Mouse (Mus musculus): ENCODE measurements around the gene Fam189b. TPM values are rescaled to one million over a fixed set of nuclear protein-coding genes. Genes with fewer than 3 reads are reported as not detected.
"Not testable (repeated sequence)": the region's sequence is repeated elsewhere in the genome, so short reads cannot be mapped to it uniquely, and the experiment has no call there.

The Fam189b gene
- polyA plus RNA-seq, 1 experiment from 2014 or later: 12.8 TPM

GRCm38 (mm10) chr3:89206695-89207094 is 23.8 kb downstream of the Fam189b start:
- Histone ChIP-seq H3K4me3 (no peak overlapping the region), H3K4me1 (peaks cover 16% of the 10 kb centered on the region), H3K4me2 (no peak overlapping the region), H3K36me3 (peaks cover 73% of the 10 kb centered on the region), H3K27me3 (replicated peaks) (no peaks in the 10 kb centered on the region), H3K27ac (replicated peaks) (no peak overlapping the region), H3K9ac (no peak overlapping the region), H3K9me3 (no peaks in the 10 kb centered on the region)
- WGBS: 70% methylated on average over 2 of the region's 2 CpGs
- no peak for ATAC-seq (ENCODE audit: extremely low read depth, insufficient number of reproducible peaks, low FRiP score, low TSS enrichment)

GRCm38 (mm10) chr3:89208075-89208657 is 25.2 kb downstream of the Fam189b start:
- H3K4me2 ChIP-seq: no peak overlapping the region
- no peak overlapping the region for H3K4me3 ChIP-seq
- WGBS: 88% methylated on average over 13 of the region's 13 CpGs
- peaks cover 78% of the 10 kb centered on the region for H3K36me3 ChIP-seq
- H3K4me1 ChIP-seq: peaks cover 24% of the 10 kb centered on the region
- H3K27ac ChIP-seq (replicated peaks): no peak overlapping the region
- no peak for ATAC-seq (ENCODE audit: extremely low read depth, insufficient number of reproducible peaks, low FRiP score, low TSS enrichment)
- no peaks in the 10 kb centered on the region for H3K9me3 ChIP-seq
- H3K27me3 ChIP-seq (replicated peaks): no peaks in the 10 kb centered on the region
- no peak overlapping the region for H3K9ac ChIP-seq

GRCm38 (mm10) chr3:89208736-89209135 is 25.8 kb downstream of the Fam189b start:
- Histone ChIP-seq H3K36me3 (peaks cover 78% of the 10 kb centered on the region), H3K9ac (no peak overlapping the region), H3K4me2 (no peak overlapping the region), H3K4me1 (peaks cover 22% of the 10 kb centered on the region), H3K9me3 (no peaks in the 10 kb centered on the region), H3K27me3 (replicated peaks) (no peaks in the 10 kb centered on the region), H3K27ac (replicated peaks) (no peak overlapping the region), H3K4me3 (no peak overlapping the region)
- WGBS: 85% methylated on average over 6 of the region's 6 CpGs
- no peak for ATAC-seq (ENCODE audit: extremely low read depth, insufficient number of reproducible peaks, low FRiP score, low TSS enrichment)

- 89% methylated on average over 7 of the region's 7 CpGs for WGBS
- Histone ChIP-seq H3K4me2 (no peak overlapping the region), H3K36me3 (peaks cover 73% of the 10 kb centered on the region)
Observed at GRCm38 (mm10) chr3:89209731-89210130, 26.8 kb downstream of the Fam189b start.

GRCm38 (mm10) chr3:89210162-89210561 is 27.2 kb downstream of the Fam189b start:
- Histone ChIP-seq H3K4me3 (no peak overlapping the region), H3K4me2 (no peak overlapping the region), H3K27me3 (replicated peaks) (no peaks in the 10 kb centered on the region), H3K9me3 (no peaks in the 10 kb centered on the region), H3K27ac (replicated peaks) (peak overlapping the region; percentile 67), H3K9ac (no peak overlapping the region), H3K36me3 (peaks cover 69% of the 10 kb centered on the region), H3K4me1 (peaks cover 30% of the 10 kb centered on the region)
- no peak for ATAC-seq (ENCODE audit: extremely low read depth, insufficient number of reproducible peaks, low FRiP score, low TSS enrichment)
- 74% methylated on average over 13 of the region's 13 CpGs for WGBS

More at GRCm38 (mm10) chr3:89209731-89210130, 26.8 kb downstream of the Fam189b start:
- H3K27ac ChIP-seq (replicated peaks): peak overlapping the region; percentile 67; the same call in 1 of the 2 replicates
- no peaks in the 10 kb centered on the region for H3K27me3 ChIP-seq (replicated peaks)
- no peak overlapping the region for H3K4me3 ChIP-seq
- peaks cover 25% of the 10 kb centered on the region for H3K4me1 ChIP-seq
- no peak overlapping the region for H3K9ac ChIP-seq
- H3K9me3 ChIP-seq: no peaks in the 10 kb centered on the region
- no peak for ATAC-seq (ENCODE audit: extremely low read depth, insufficient number of reproducible peaks, low FRiP score, low TSS enrichment)

- H3K27me3 ChIP-seq (replicated peaks): no peaks in the 10 kb centered on the region
- H3K4me1 ChIP-seq: peaks cover 35% of the 10 kb centered on the region
- peak overlapping the region; percentile 67 for H3K27ac ChIP-seq (replicated peaks)
- no peaks in the 10 kb centered on the region for H3K9me3 ChIP-seq
- H3K4me3 ChIP-seq: no peak overlapping the region
- H3K9ac ChIP-seq: no peak overlapping the region
- ATAC-seq (ENCODE audit: extremely low read depth, insufficient number of reproducible peaks, low FRiP score, low TSS enrichment): no peak
- no peak overlapping the region for H3K4me2 ChIP-seq
- H3K36me3 ChIP-seq: peaks cover 63% of the 10 kb centered on the region
- whole genome bisulfite sequencing: 64% methylated on average over 7 of the region's 7 CpGs
Observed at GRCm38 (mm10) chr3:89210731-89211130, 27.8 kb downstream of the Fam189b start.

GRCm38 (mm10) chr3:89213803-89214530 is 31.0 kb downstream of the Fam189b start:
- peak; percentile 87 for ATAC-seq (ENCODE audit: extremely low read depth, insufficient number of reproducible peaks, low FRiP score, low TSS enrichment)
- peak overlapping the region; percentile 86 for H3K9ac ChIP-seq
- WGBS: under 1% methylated on average over 69 of the region's 69 CpGs

GRCm38 (mm10) chr3:89214681-89215411 is 31.9 kb downstream of the Fam189b start, which contains the start of gene Thbs3:
TSS of gene Thbs3 (plus strand) at chr3:89215180.
- H3K4me2 ChIP-seq: peak within 1 kb of the TSS; percentile 94
- peak within 1 kb of the TSS; percentile 96 for H3K27ac ChIP-seq (replicated peaks)
- 2% methylated on average over 18 of the region's 19 CpGs for WGBS
- peaks cover 47% of the 10 kb centered on the region for H3K4me1 ChIP-seq
- peak within 1 kb of the TSS; percentile 86 for H3K9ac ChIP-seq
- no peak for ATAC-seq (ENCODE audit: extremely low read depth, insufficient number of reproducible peaks, low FRiP score, low TSS enrichment)
- peaks cover 22% of the 10 kb centered on the region for H3K36me3 ChIP-seq
- no peaks in the 10 kb centered on the region for H3K9me3 ChIP-seq
- H3K4me3 ChIP-seq: peak within 1 kb of the TSS; percentile 95
- no peaks in the 10 kb centered on the region for H3K27me3 ChIP-seq (replicated peaks)

More at GRCm38 (mm10) chr3:89213803-89214530, 31.0 kb downstream of the Fam189b start:
- H3K36me3 ChIP-seq: peaks cover 31% of the 10 kb centered on the region
- H3K27ac ChIP-seq (replicated peaks): peak overlapping the region; percentile 96
- H3K27me3 ChIP-seq (replicated peaks): no peaks in the 10 kb centered on the region
- H3K4me2 ChIP-seq: peak overlapping the region; percentile 94
- no peaks in the 10 kb centered on the region for H3K9me3 ChIP-seq
- H3K4me3 ChIP-seq: peak overlapping the region; percentile 95
- peaks cover 39% of the 10 kb centered on the region for H3K4me1 ChIP-seq

GRCm38 (mm10) chr3:89215853-89216252 is 32.9 kb downstream of the Fam189b start:
- Histone ChIP-seq H3K4me2 (peak overlapping the region; percentile 94), H3K27me3 (replicated peaks) (no peaks in the 10 kb centered on the region), H3K9ac (peak overlapping the region; percentile 86), H3K4me3 (peak overlapping the region; percentile 95), H3K36me3 (peaks cover 12% of the 10 kb centered on the region), H3K4me1 (peaks cover 44% of the 10 kb centered on the region), H3K9me3 (no peaks in the 10 kb centered on the region), H3K27ac (replicated peaks) (peak overlapping the region; percentile 96)
- ATAC-seq (ENCODE audit: extremely low read depth, insufficient number of reproducible peaks, low FRiP score, low TSS enrichment): no peak
- WGBS: 0% methylated on average over 6 of the region's 6 CpGs

- H3K4me2 ChIP-seq; H3K9ac ChIP-seq; H3K9me3 ChIP-seq; H3K27ac ChIP-seq (replicated peaks); H3K36me3 ChIP-seq; ATAC-seq (ENCODE audit: extremely low read depth, insufficient number of reproducible peaks, low FRiP score, low TSS enrichment); H3K27me3 ChIP-seq (replicated peaks); H3K4me3 ChIP-seq: not testable (repeated sequence)
- peaks cover 39% of the 10 kb centered on the region for H3K4me1 ChIP-seq
- 60% methylated on average over 7 of the region's 7 CpGs for WGBS
Observed at GRCm38 (mm10) chr3:89216407-89216806, 33.5 kb downstream of the Fam189b start.

- ATAC-seq (ENCODE audit: extremely low read depth, insufficient number of reproducible peaks, low FRiP score, low TSS enrichment): no peak
- Histone ChIP-seq H3K27me3 (replicated peaks) (no peaks in the 10 kb centered on the region), H3K4me1 (peaks cover 28% of the 10 kb centered on the region), H3K4me3 (no peak overlapping the region), H3K36me3 (peaks cover 4% of the 10 kb centered on the region; the same call in 1 of the 2 replicates), H3K27ac (replicated peaks) (no peak overlapping the region), H3K4me2 (no peak overlapping the region), H3K9ac (no peak overlapping the region), H3K9me3 (no peaks in the 10 kb centered on the region)
- WGBS: 80% methylated on average over 1 of the region's 1 CpGs
Observed at GRCm38 (mm10) chr3:89218271-89218670, 35.3 kb downstream of the Fam189b start.

Measured in heart, embryonic 13.5 days (tissue).